Mouse (Mus musculus) lung, embryonic 16.5 days (tissue): Measurements from ENCODE around the gene Rabl3. TPM values are rescaled to one million over a fixed set of nuclear protein-coding genes. Genes with fewer than 3 reads are reported as not detected.

Experiments used
- ATAC-seq: fragments of 200-750 bp; cut with Nextera tagmentation; 2 replicates; pipeline ENCODE4 v1.8.0; 2017; ENCODE audit warnings: low read depth, mild to moderate bottlenecking, moderate library complexity
- H3K27ac ChIP-seq: fragments of 300-500 bp; sonication (generic); 2 replicates; pipeline ENCODE4 v1.5.1; 2014; ENCODE audit warnings: mild to moderate bottlenecking, control low read depth, low read length
- H3K27me3 ChIP-seq: fragments of 300-500 bp; sonication (generic); 2 replicates; pipeline ENCODE4 v1.6.1; 2014; ENCODE audit warnings: low read depth, low read length, mixed read lengths; ENCODE audit not compliant: control insufficient read depth, insufficient read depth
- H3K36me3 ChIP-seq: fragments of 300-500 bp; sonication (generic); 2 replicates; pipeline ENCODE4 v1.6.1; 2014; ENCODE audit warnings: low read length; ENCODE audit not compliant: control insufficient read depth, insufficient read depth
- H3K4me1 ChIP-seq: fragments of 300-500 bp; sonication (generic); replicated peaks from 2 replicates; pipeline ENCODE4 v1.6.1; 2014; ENCODE audit warnings: low read length, mixed read lengths; ENCODE audit not compliant: control insufficient read depth, insufficient read depth
- H3K4me2 ChIP-seq: fragments of 300-500 bp; sonication (generic); 2 replicates; pipeline ENCODE4 v1.6.1; 2014; ENCODE audit warnings: low read depth, low read length, control low read depth
- H3K4me3 ChIP-seq: fragments of 300-500 bp; sonication (generic); 2 replicates; pipeline ENCODE4 v1.5.1; 2014; ENCODE audit warnings: mild to moderate bottlenecking, low read length, control low read depth
- H3K9ac ChIP-seq: fragments of 300-500 bp; sonication (generic); 2 replicates; pipeline ENCODE4 v1.6.1; 2014; ENCODE audit warnings: low read length, control low read depth
- H3K9me3 ChIP-seq: fragments of 300-500 bp; sonication (generic); 2 replicates; pipeline ENCODE4 v1.6.1; 2016; ENCODE audit warnings: low read length; ENCODE audit not compliant: control insufficient read depth
- WGBS: fragments of 180-500 bp; shearing (Covaris S2); extraction: QIAGEN DNeasy Blood & Tissue Kit; methylation state at CpG from one replicate; pipeline ENCODE4 v1.1.7; 2014; 5-methylcytosine and 5-hydroxymethylcytosine counted together
- polyA plus RNA-seq: library from polyadenylated mRNA; unstranded; fragments of >200 nt; fragmentation: Nextera tagmentation; extraction: Ambion mirVana; gene quantifications from 2 replicates; pipeline ENCODE4 v1.2.1, GENCODE M21; 2015

The Rabl3 gene
- polyA plus RNA-seq, 1 experiment from 2014 or later = 20.5 TPM

DNA sequence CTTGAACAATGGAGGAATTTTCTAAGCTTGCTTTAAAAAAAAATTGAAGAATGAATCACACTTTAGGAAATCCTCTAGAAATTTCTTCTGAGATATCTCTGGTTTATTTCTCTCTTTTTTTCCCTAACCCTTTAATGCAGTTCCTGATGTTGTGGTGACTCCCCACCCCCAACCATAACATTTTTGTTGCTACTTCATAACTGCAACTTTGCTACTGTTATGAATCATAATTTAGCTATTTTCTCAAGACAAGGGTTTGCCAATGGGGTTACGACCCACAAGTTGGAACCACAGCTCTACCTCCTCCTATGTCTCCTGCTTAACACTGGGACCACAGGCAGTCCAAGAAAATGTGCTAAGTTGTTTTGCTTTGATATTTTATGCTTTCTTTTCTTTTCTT is 63.7 kb downstream of the Rabl3 start:
- Histone ChIP-seq H3K27me3 (no peaks in the 10 kb centered on the region), H3K9me3 (no peaks in the 10 kb centered on the region)

GRCm38 (mm10) chr16:37604243-37604642 is 64.6 kb downstream of the Rabl3 start:
- Histone ChIP-seq H3K4me2 (no peak overlapping the region), H3K9ac (no peak overlapping the region), H3K4me3 (no peak overlapping the region), H3K4me1 (no peaks in the 10 kb centered on the region; the same call in 1 of the 2 replicates), H3K36me3 (no peaks in the 10 kb centered on the region), H3K27ac (no peak overlapping the region), H3K9me3 (no peaks in the 10 kb centered on the region), H3K27me3 (no peaks in the 10 kb centered on the region)
- ATAC-seq = 0 out of 2 replicates have a peak, but pooled peaks have one; percentile 26
- WGBS = 38% methylated on average over 6 of the region's 6 CpGs

More for the DNA sequence above, 63.7 kb downstream of the Rabl3 start:
- Histone ChIP-seq H3K27ac (no peak overlapping the region), H3K36me3 (no peaks in the 10 kb centered on the region), H3K4me3 (no peak overlapping the region), H3K9ac (no peak overlapping the region), H3K4me2 (no peak overlapping the region), H3K4me1 (no peaks in the 10 kb centered on the region; the same call in 1 of the 2 replicates)
- 88% methylated on average over 1 of the region's 1 CpGs for WGBS
- ATAC-seq = no peak

DNA sequence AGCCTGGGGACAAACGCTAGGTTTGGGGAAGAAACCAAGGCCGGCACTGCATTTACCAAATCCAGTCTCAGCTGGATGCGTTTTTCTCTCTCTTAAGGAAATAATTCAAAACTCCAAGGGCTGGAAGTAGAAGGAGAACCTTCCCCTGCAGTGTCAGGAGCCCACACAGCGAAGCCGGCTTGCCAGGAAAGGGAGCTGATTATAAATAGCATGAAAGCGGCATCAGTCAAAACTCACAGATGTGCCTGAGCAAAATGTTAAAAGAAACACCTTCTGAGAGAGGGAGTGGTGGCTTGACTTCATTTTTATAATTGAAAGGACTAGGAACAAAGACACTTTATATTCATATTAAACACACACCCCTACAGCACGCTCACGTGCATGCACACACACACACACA is 70.6 kb downstream of the Rabl3 start:
- 78% methylated on average over 8 of the region's 8 CpGs for WGBS
- Histone ChIP-seq H3K4me3 (no peak overlapping the region), H3K27ac (no peak overlapping the region), H3K4me1 (no peaks in the 10 kb centered on the region), H3K9me3 (no peaks in the 10 kb centered on the region), H3K27me3 (no peaks in the 10 kb centered on the region), H3K36me3 (no peaks in the 10 kb centered on the region), H3K9ac (no peak overlapping the region), H3K4me2 (no peak overlapping the region)
- ATAC-seq = no peak

DNA sequence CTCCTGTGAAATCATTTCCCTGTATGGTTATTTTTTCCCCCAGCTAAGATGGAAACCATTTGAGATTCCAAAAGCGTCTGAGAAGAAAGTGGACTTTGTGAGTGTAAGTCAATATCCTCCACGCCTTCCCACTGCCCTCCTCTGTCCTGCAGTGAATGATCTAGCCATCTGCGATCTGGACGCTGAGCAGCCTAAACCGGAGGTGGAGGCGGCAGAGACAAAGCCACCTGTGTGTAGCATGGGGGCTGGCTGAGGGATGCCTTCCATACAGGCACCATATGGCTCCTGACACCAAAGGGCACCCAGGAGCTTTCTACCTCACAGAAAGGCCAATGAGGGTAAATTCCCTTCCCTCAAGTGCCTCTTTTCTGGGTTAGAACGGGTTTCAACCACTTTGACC is 71.4 kb downstream of the Rabl3 start:
- Histone ChIP-seq H3K9me3 (no peaks in the 10 kb centered on the region), H3K36me3 (no peaks in the 10 kb centered on the region), H3K27me3 (no peaks in the 10 kb centered on the region), H3K4me2 (no peak overlapping the region), H3K4me3 (no peak overlapping the region), H3K9ac (no peak overlapping the region), H3K4me1 (no peaks in the 10 kb centered on the region), H3K27ac (no peak overlapping the region)
- 56% methylated on average over 7 of the region's 7 CpGs for WGBS
- ATAC-seq = no peak

- no peaks in the 10 kb centered on the region for H3K9me3 ChIP-seq
- H3K36me3 ChIP-seq = no peaks in the 10 kb centered on the region
- H3K27me3 ChIP-seq = no peaks in the 10 kb centered on the region
- 83% methylated on average over 5 of the region's 5 CpGs for WGBS
- no peaks in the 10 kb centered on the region for H3K4me1 ChIP-seq
- ATAC-seq = no peak
- H3K4me3 ChIP-seq = no peak overlapping the region
- no peak overlapping the region for H3K9ac ChIP-seq
- no peak overlapping the region for H3K27ac ChIP-seq
- H3K4me2 ChIP-seq = no peak overlapping the region
Observed at GRCm38 (mm10) chr16:37612013-37612412, 72.3 kb downstream of the Rabl3 start.

GRCm38 (mm10) chr16:37614540-37614939 is 74.9 kb downstream of the Rabl3 start:
- H3K36me3 ChIP-seq = no peaks in the 10 kb centered on the region
- no peak overlapping the region for H3K4me2 ChIP-seq
- no peak for ATAC-seq

DNA sequence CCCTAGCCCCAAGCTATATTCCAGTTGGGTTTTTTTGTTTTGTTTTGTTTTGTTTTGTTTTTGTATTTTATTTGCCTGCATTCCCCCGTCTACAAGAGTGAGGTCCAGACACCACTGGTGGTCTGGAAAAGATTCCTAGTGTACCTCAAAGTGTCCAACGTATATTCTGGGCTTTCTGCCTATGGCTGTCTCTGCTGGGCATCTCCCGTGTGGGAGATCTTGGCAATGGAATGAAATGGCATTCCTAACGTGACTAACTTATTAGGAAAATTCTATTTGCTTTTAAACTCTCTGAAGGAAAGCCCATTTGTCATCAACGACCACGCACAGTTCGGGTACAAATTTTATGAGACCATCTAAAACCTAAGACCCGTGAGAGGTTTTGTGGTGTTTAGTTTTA is 75.7 kb downstream of the Rabl3 start:
- no peaks in the 10 kb centered on the region for H3K9me3 ChIP-seq

More at GRCm38 (mm10) chr16:37614540-37614939, 74.9 kb downstream of the Rabl3 start:
- no peak overlapping the region for H3K27ac ChIP-seq
- H3K9me3 ChIP-seq = no peaks in the 10 kb centered on the region
- H3K4me1 ChIP-seq = no peaks in the 10 kb centered on the region
- no peak overlapping the region for H3K4me3 ChIP-seq
- no peaks in the 10 kb centered on the region for H3K27me3 ChIP-seq
- WGBS = 87% methylated on average over 9 of the region's 9 CpGs
- no peak overlapping the region for H3K9ac ChIP-seq

GRCm38 (mm10) chr16:37616104-37616503 is 76.4 kb downstream of the Rabl3 start:
- H3K9me3 ChIP-seq = no peaks in the 10 kb centered on the region
- no peak overlapping the region for H3K27ac ChIP-seq
- no peaks in the 10 kb centered on the region for H3K27me3 ChIP-seq
- WGBS = 61% methylated on average over 8 of the region's 8 CpGs
- H3K36me3 ChIP-seq = no peaks in the 10 kb centered on the region
- no peak overlapping the region for H3K9ac ChIP-seq
- H3K4me3 ChIP-seq = no peak overlapping the region
- no peak for ATAC-seq
- no peaks in the 10 kb centered on the region for H3K4me1 ChIP-seq
- no peak overlapping the region for H3K4me2 ChIP-seq

More for the DNA sequence above, 75.7 kb downstream of the Rabl3 start:
- Histone ChIP-seq H3K4me1 (no peaks in the 10 kb centered on the region), H3K27me3 (no peaks in the 10 kb centered on the region), H3K4me2 (no peak overlapping the region), H3K27ac (no peak overlapping the region), H3K9ac (no peak overlapping the region), H3K4me3 (no peak overlapping the region), H3K36me3 (no peaks in the 10 kb centered on the region)
- no peak for ATAC-seq
- 50% methylated on average over 8 of the region's 8 CpGs for WGBS

- H3K9me3 ChIP-seq = no peaks in the 10 kb centered on the region
- H3K4me1 ChIP-seq = no peaks in the 10 kb centered on the region
- H3K27me3 ChIP-seq = no peaks in the 10 kb centered on the region
- no peak for ATAC-seq
- H3K4me2 ChIP-seq = no peak overlapping the region
- H3K36me3 ChIP-seq = no peaks in the 10 kb centered on the region
- 38% methylated on average over 3 of the region's 3 CpGs for WGBS
- no peak overlapping the region for H3K27ac ChIP-seq
- no peak overlapping the region for H3K4me3 ChIP-seq
- H3K9ac ChIP-seq = no peak overlapping the region
Observed at GRCm38 (mm10) chr16:37617695-37618094, 78.0 kb downstream of the Rabl3 start.
